Mouse (Mus musculus) embryonic facial prominence, embryonic 11.5 days (tissue): ENCODE results near the gene Zfp598. TPM values are rescaled to one million over a fixed set of nuclear protein-coding genes. Genes with fewer than 3 reads are reported as not detected.
A peak's percentile ranks its signal among the peaks of the same experiment; 100 is the strongest.
"Not testable (repeated sequence)": the region's sequence is repeated elsewhere in the genome, so short reads cannot be mapped to it uniquely, and the experiment has no call there.

Source experiments
- ATAC-seq: fragments of 200-750 bp; cut with Nextera tagmentation; replicated peaks from 2 replicates; pipeline ENCODE4 v1.8.0; 2017; ENCODE audit warnings: low read depth; ENCODE audit not compliant: insufficient number of reproducible peaks, low FRiP score, low TSS enrichment
- DNase-seq: peaks from one replicate; pipeline ENCODE4 v3.0.0-alpha.2; 2015; ENCODE audit warnings: low spot score
- H3K27ac ChIP-seq: fragments of 300-500 bp; sonication (generic); replicated peaks from 2 replicates; pipeline ENCODE4 v1.5.1; 2014; ENCODE audit warnings: mild to moderate bottlenecking, low read depth, low read length, control low read depth
- H3K27me3 ChIP-seq: fragments of 300-500 bp; sonication (generic); 2 replicates; pipeline ENCODE4 v1.6.1; 2014; ENCODE audit warnings: mild to moderate bottlenecking, low read length, moderate library complexity, mixed read lengths; ENCODE audit not compliant: control insufficient read depth, insufficient read depth
- H3K36me3 ChIP-seq: fragments of 300-500 bp; sonication (generic); replicated peaks from 2 replicates; pipeline ENCODE4 v1.6.1; 2014; ENCODE audit warnings: low read depth, mild to moderate bottlenecking, low read length, moderate library complexity, mixed read lengths; ENCODE audit not compliant: control insufficient read depth, insufficient read depth
- H3K4me1 ChIP-seq: fragments of 300-500 bp; sonication (generic); 2 replicates; pipeline ENCODE4 v1.6.1; 2014; ENCODE audit warnings: low read length, mixed read lengths; ENCODE audit not compliant: control insufficient read depth, insufficient read depth
- H3K4me2 ChIP-seq: fragments of 300-500 bp; sonication (generic); 2 replicates; pipeline ENCODE4 v1.6.1; 2014; ENCODE audit warnings: low read depth, mild to moderate bottlenecking, control low read depth, low read length, moderate library complexity
- H3K4me3 ChIP-seq: fragments of 300-500 bp; sonication (generic); 2 replicates; pipeline ENCODE4 v1.5.1; 2014; ENCODE audit warnings: low read depth, low read length, control low read depth
- H3K9ac ChIP-seq: fragments of 300-500 bp; sonication (generic); replicated peaks from 2 replicates; pipeline ENCODE4 v1.6.1; 2014; ENCODE audit warnings: mild to moderate bottlenecking, control low read depth, low read length
- H3K9me3 ChIP-seq: fragments of 300-500 bp; sonication (generic); replicated peaks from 2 replicates; pipeline ENCODE4 v1.6.1; 2016; ENCODE audit warnings: mild to moderate bottlenecking, low read length, inconsistent platforms, mixed read lengths; ENCODE audit not compliant: control insufficient read depth
- WGBS: fragments of 180-500 bp; shearing (Covaris S2); extraction: QIAGEN DNeasy Blood & Tissue Kit; methylation state at CpG from one replicate; pipeline ENCODE4 v1.1.7; 2014; 5-methylcytosine and 5-hydroxymethylcytosine counted together
- polyA plus RNA-seq: library from polyadenylated mRNA; unstranded; fragments of >200 nt; fragmentation: Nextera tagmentation; extraction: Ambion mirVana; gene quantifications from 2 replicates; pipeline ENCODE4 v1.2.1, GENCODE M21; 2014

Zfp598 gene
- polyA plus RNA-seq, 1 experiment from 2014 or later = 24.1 TPM

GRCm38 (mm10) chr17:24719494-24720222 is 50.2 kb downstream of the Zfp598 start:
- Histone ChIP-seq H3K4me2 (peak overlapping the region; percentile 85), H3K9me3 (no peaks in the 10 kb centered on the region), H3K4me3 (peak overlapping the region; percentile 75), H3K4me1 (no peaks in the 10 kb centered on the region; the same call in 1 of the 2 replicates), H3K9ac (peak overlapping the region; percentile 86), H3K27ac (peak overlapping the region; percentile 62; the same call in 1 of the 2 replicates), H3K27me3 (no peaks in the 10 kb centered on the region; the same call in 1 of the 2 replicates), H3K36me3 (peaks cover 8% of the 10 kb centered on the region)
- ATAC-seq (peak; percentile 95), DNase-seq (peak; percentile 99)
- WGBS = under 1% methylated on average over 61 of the region's 61 CpGs

GRCm38 (mm10) chr17:24720616-24721015 is 51.1 kb downstream of the Zfp598 start:
- Histone ChIP-seq H3K9ac (peak overlapping the region; percentile 84), H3K4me2 (peak overlapping the region; percentile 85), H3K4me3 (peak overlapping the region; percentile 75)
- not testable (repeated sequence) for H3K36me3 ChIP-seq, H3K9me3 ChIP-seq, ATAC-seq, H3K4me1 ChIP-seq, H3K27me3 ChIP-seq, DNase-seq, H3K27ac ChIP-seq
- WGBS = 0% methylated on average over 11 of the region's 11 CpGs

- not testable (repeated sequence) for H3K4me1 ChIP-seq, H3K27ac ChIP-seq, ATAC-seq, H3K36me3 ChIP-seq, H3K9me3 ChIP-seq, H3K27me3 ChIP-seq, DNase-seq
- Histone ChIP-seq H3K4me2 (peak overlapping the region; percentile 49), H3K4me3 (peak overlapping the region; percentile 75), H3K9ac (peak overlapping the region; percentile 43)
- 65% methylated on average over 7 of the region's 7 CpGs for whole genome bisulfite sequencing
These were observed 52.0 kb downstream of the Zfp598 start for GRCm38 (mm10) chr17:24721383-24721955.

GRCm38 (mm10) chr17:24722220-24722924 is 52.9 kb downstream of the Zfp598 start:
- H3K27me3 ChIP-seq = no peaks in the 10 kb centered on the region
- no peak overlapping the region for H3K9ac ChIP-seq
- no peaks in the 10 kb centered on the region for H3K9me3 ChIP-seq
- DNase-seq (no peak), ATAC-seq (no peak)
- H3K4me2 ChIP-seq = peak overlapping the region; percentile 8; the same call in 1 of the 2 replicates
- H3K4me3 ChIP-seq = 0 out of 2 replicates have a peak overlapping the region, but pooled peaks have one; percentile 4
- H3K4me1 ChIP-seq = no peaks in the 10 kb centered on the region; the same call in 1 of the 2 replicates
- H3K36me3 ChIP-seq = peaks cover 8% of the 10 kb centered on the region
- WGBS = 37% methylated on average over 13 of the region's 13 CpGs
- no peak overlapping the region for H3K27ac ChIP-seq

GRCm38 (mm10) chr17:24723122-24723880 is 53.8 kb downstream of the Zfp598 start:
- ATAC-seq = no peak
- Histone ChIP-seq H3K27ac (no peak overlapping the region), H3K9ac (peak overlapping the region; percentile 71), H3K9me3 (no peaks in the 10 kb centered on the region), H3K4me3 (peak overlapping the region; percentile 60), H3K4me2 (peak overlapping the region; percentile 56), H3K27me3 (no peaks in the 10 kb centered on the region), H3K4me1 (no peaks in the 10 kb centered on the region; the same call in 1 of the 2 replicates), H3K36me3 (peaks cover 8% of the 10 kb centered on the region)
- DNase-seq = no peak
- WGBS = 5% methylated on average over 12 of the region's 12 CpGs

GRCm38 (mm10) chr17:24723881-24724180 is 54.3 kb downstream of the Zfp598 start:
- WGBS = 1% methylated on average over 15 of the region's 15 CpGs
- Histone ChIP-seq H3K9me3 (no peaks in the 10 kb centered on the region), H3K27me3 (no peaks in the 10 kb centered on the region), H3K27ac (peak overlapping the region; percentile 56), H3K9ac (peak overlapping the region; percentile 71), H3K4me2 (peak overlapping the region; percentile 56), H3K4me3 (peak overlapping the region; percentile 60), H3K36me3 (peaks cover 8% of the 10 kb centered on the region), H3K4me1 (no peaks in the 10 kb centered on the region; the same call in 1 of the 2 replicates)
- DNase-seq = peak; percentile 19
- ATAC-seq = peak; percentile 12; the same call in 1 of the 2 replicates

GRCm38 (mm10) chr17:24724184-24724583 is 54.7 kb downstream of the Zfp598 start, which contains the start of gene Ndufb10:
TSS of gene Ndufb10 (minus strand) at chr17:24724478.
- no peaks in the 10 kb centered on the region; the same call in 1 of the 2 replicates for H3K4me1 ChIP-seq
- no peaks in the 10 kb centered on the region for H3K27me3 ChIP-seq
- peak within 1 kb of the TSS; percentile 56 for H3K4me2 ChIP-seq
- H3K9ac ChIP-seq = peak within 1 kb of the TSS; percentile 71
- peaks cover 8% of the 10 kb centered on the region for H3K36me3 ChIP-seq
- H3K27ac ChIP-seq = peak within 1 kb of the TSS; percentile 56
- DNase-seq (peak; percentile 98), ATAC-seq (peak; percentile 77)
- peak within 1 kb of the TSS; percentile 60 for H3K4me3 ChIP-seq
- H3K9me3 ChIP-seq = no peaks in the 10 kb centered on the region
- under 1% methylated on average over 30 of the region's 30 CpGs for WGBS
